Mouse (Mus musculus): ENCODE measurements around the gene Fgfr2.

- no peak for TF ChIP-seq CTCF (IDR thresholded peaks at IDR 0.05)
- TF ChIP-seq EP300 (IDR thresholded peaks at IDR 0.05) = no peak
Observed at GRCm38 (mm10) chr7:132759405-132759891, 363.7 kb downstream of the Fgfr2 start.
